Mouse (Mus musculus): ENCODE measurements around the gene Lpcat2b. TPM values are rescaled to one million over a fixed set of nuclear protein-coding genes. Genes with fewer than 3 reads are reported as not detected.

The Lpcat2b gene
- polyA plus RNA-seq (2014; fragmentation: Illumina TruSeq; extraction: RNeasy Lipid Tissue Mini Kit (QIAGEN cat#74804)), result not detected

DNA sequence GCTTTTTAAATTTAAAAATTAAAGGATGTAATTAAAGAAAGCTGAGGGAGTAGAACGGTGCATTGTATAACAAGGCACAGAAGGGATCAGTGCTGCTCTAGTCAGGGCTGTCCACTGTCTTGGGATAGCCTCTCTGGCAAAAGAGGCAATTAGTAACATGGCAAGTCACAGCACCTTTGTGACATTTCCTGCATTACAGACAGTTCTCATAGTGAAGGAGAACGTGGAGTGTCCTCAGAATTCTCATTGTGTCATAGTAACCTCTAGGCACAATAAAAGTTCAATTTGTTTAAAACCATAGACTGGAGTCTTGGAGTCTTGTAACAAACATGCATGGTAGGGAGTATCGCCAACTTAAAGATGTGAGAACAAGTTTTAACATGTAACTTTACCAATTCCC is at the start of gene Lpcat2b:
Lpcat2b (plus strand) TSS at position 301 of the 400 bp plus-strand sequence.

DNA sequence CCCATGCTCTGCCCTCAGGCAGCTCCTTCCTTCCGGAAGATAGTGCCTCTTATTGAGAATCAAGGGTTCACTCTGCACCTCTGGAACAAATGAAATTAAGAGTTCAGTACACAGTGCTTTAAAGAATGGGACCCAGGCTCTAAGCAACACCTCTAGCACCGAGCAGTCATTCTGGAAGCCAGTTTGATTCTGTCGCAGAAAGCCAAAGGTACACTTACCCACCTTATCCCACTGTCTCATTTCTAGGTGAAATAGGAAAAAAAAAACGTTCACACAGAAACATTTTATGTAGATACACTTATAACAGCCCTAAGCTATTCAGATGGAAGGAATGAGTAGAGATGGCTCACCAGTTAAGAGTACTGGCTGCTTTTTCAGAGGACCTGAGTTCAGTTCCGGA is 28.9 kb upstream of the Lpcat2b start, which contains the start of gene Ephx4:
Ephx4 (plus strand) TSS at position 301 of the 400 bp plus-strand sequence.

DNA sequence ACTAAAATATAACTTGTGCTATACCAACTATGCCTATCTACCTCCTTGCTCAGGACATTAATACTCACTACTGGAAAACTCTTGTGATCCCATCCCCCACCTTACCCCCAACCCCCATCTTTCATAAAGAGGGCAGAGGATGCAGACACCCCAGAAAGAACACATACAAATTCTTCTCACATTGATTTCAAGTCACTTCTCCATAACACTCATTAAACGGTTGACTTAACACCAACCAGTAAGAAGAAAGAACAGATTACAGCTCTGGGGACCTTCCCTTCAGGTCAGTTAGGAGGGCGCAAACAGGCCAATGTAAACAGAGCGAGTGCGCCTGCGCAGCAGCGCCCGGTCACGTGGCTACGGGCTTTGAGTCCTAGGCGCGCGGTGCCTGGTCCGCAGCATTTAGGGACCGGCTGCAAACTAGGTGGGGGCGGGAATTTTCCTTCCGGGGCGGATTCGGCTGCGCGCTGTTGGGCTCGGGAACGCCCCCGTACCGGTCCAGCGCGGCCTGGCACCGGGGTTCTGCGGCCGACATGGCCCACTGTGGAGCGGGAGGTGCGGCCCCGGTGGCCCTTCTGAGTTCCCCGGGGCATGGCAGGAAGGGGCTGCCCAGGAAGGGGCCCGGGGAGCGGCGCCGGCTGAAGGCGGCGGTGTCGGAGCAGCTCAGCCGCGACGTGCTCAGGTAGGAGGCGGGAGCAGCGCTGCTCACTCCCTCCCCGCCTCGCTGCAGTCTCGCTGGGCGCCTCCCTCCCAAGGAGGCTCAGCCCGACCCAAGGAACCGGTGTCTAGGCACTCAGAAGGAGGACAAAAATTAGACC is 6.3 kb downstream of the Lpcat2b start, which contains the start of gene Btbd8:
Btbd8 (plus strand) TSS at position 534 of the 818 bp plus-strand sequence.

Other genes with a start within 250 kb of the Lpcat2b start
- 114 TPM for gene Tgfbr3, start 141.9 kb upstream of the Lpcat2b start, polyA plus RNA-seq (2014; fragmentation: Illumina TruSeq; extraction: RNeasy Lipid Tissue Mini Kit (QIAGEN cat#74804))
- 19.2 TPM for gene Brdt, start 100.4 kb upstream of the Lpcat2b start, polyA plus RNA-seq (2014; fragmentation: Illumina TruSeq; extraction: RNeasy Lipid Tissue Mini Kit (QIAGEN cat#74804))
- 4.2 TPM for gene Ephx4, start 28.8 kb upstream of the Lpcat2b start, polyA plus RNA-seq (2014; fragmentation: Illumina TruSeq; extraction: RNeasy Lipid Tissue Mini Kit (QIAGEN cat#74804))
- gene Btbd8, start 6.4 kb downstream of the Lpcat2b start, polyA plus RNA-seq (2014; fragmentation: Illumina TruSeq; extraction: RNeasy Lipid Tissue Mini Kit (QIAGEN cat#74804)), result 12.1 TPM
- not detected for gene Gm42669, start 76.1 kb downstream of the Lpcat2b start, polyA plus RNA-seq (2014; fragmentation: Illumina TruSeq; extraction: RNeasy Lipid Tissue Mini Kit (QIAGEN cat#74804))
- gene 1700028K03Rik, start 103.2 kb downstream of the Lpcat2b start, polyA plus RNA-seq (2014; fragmentation: Illumina TruSeq; extraction: RNeasy Lipid Tissue Mini Kit (QIAGEN cat#74804)), result 1.3 TPM
- gene Rpap2, start 165.8 kb downstream of the Lpcat2b start, polyA plus RNA-seq (2014; fragmentation: Illumina TruSeq; extraction: RNeasy Lipid Tissue Mini Kit (QIAGEN cat#74804)), result 36.6 TPM
- 65.1 TPM for gene Glmn, start 166.3 kb downstream of the Lpcat2b start, polyA plus RNA-seq (2014; fragmentation: Illumina TruSeq; extraction: RNeasy Lipid Tissue Mini Kit (QIAGEN cat#74804))